Mouse (Mus musculus) ES-E14 (cell line): ENCODE measurements around the gene E030025P04Rik.

Source experiments
- CHD2 ChIP-seq: IDR thresholded peaks from 2 replicates; pipeline ENCODE4 v1.6.1; 2014; ENCODE audit warnings: mild to moderate bottlenecking, low read depth, low read length, inconsistent platforms
- HCFC1 ChIP-seq: IDR thresholded peaks from 2 replicates; pipeline ENCODE4 v1.6.1; 2012; ENCODE audit warnings: low read length, inconsistent platforms, borderline replicate concordance; ENCODE audit not compliant: insufficient read depth
- MAFK ChIP-seq: IDR thresholded peaks from 2 replicates; pipeline ENCODE4 v1.6.1; 2014; ENCODE audit warnings: mild to moderate bottlenecking, low read depth, low read length, inconsistent platforms; ENCODE audit not compliant: insufficient read depth
- ZC3H11A ChIP-seq: IDR thresholded peaks from 2 replicates; pipeline ENCODE4 v1.6.1; 2012; ENCODE audit warnings: low read depth, mild to moderate bottlenecking, inconsistent platforms, low read length, borderline replicate concordance
- ZNF384 ChIP-seq: IDR thresholded peaks from 2 replicates; pipeline ENCODE4 v1.6.1; 2012; ENCODE audit warnings: low read depth, low read length, inconsistent platforms

GRCm38 (mm10) chr11:109187631-109188184 lies 43.5 kb upstream of the E030025P04Rik start:
- TF ChIP-seq HCFC1 = no peak
- TF ChIP-seq MAFK = no peak
- TF ChIP-seq ZNF384 = no peak
- TF ChIP-seq ZC3H11A = no peak
- TF ChIP-seq CHD2 = no peak
